Mouse (Mus musculus) spleen, postnatal 14 days (tissue): ENCODE results near the gene Trim56.
"Not testable (repeated sequence)": the region's sequence is repeated elsewhere in the genome, so short reads cannot be mapped to it uniquely, and the experiment has no call there.

Experiments used
- DNase-seq, 2 experiments: peaks; one replicate each; pipeline ENCODE4 v3.0.0; 2021 to 2022; ENCODE audit warnings: low spot score in 2 of 2

Gene Trim56

GRCm38 (mm10) chr5:137115866-137116847 lies at the start of gene Trim56:
TSS of gene Trim56 (minus strand) at chr5:137116209.
- DNase-seq, result peak; percentile 68 to 76

- DNase-seq, result no peak
These were observed 45.8 kb upstream of the Trim56 start for GRCm38 (mm10) chr5:137161853-137162252.

- DNase-seq, result peak; percentile 43 to 71
These were observed 43.5 kb upstream of the Trim56 start for GRCm38 (mm10) chr5:137159461-137159860.

- no peak for DNase-seq
These were observed 37.3 kb upstream of the Trim56 start for GRCm38 (mm10) chr5:137153289-137153688.

- no peak for DNase-seq
These were observed 36.6 kb upstream of the Trim56 start for GRCm38 (mm10) chr5:137152623-137153022.

GRCm38 (mm10) chr5:137149272-137149882 lies 33.4 kb upstream of the Trim56 start, which contains the start of gene Muc3:
TSS of gene Muc3 (minus strand) at chr5:137149322.
- DNase-seq, result not testable (repeated sequence)

GRCm38 (mm10) chr5:137140836-137141235 lies 24.8 kb upstream of the Trim56 start:
- DNase-seq, result no peak

GRCm38 (mm10) chr5:137138977-137139376 lies 23.0 kb upstream of the Trim56 start:
- DNase-seq, result no peak

- DNase-seq, result no peak
These were observed 18.9 kb upstream of the Trim56 start for GRCm38 (mm10) chr5:137134959-137135358.

- peak in 1 of 2 experiments; percentile 47 for DNase-seq
These were observed 15.5 kb upstream of the Trim56 start for GRCm38 (mm10) chr5:137131490-137131889.

GRCm38 (mm10) chr5:137129281-137129680 lies 13.3 kb upstream of the Trim56 start:
- DNase-seq, result no peak

GRCm38 (mm10) chr5:137123516-137123915 lies 7.5 kb upstream of the Trim56 start:
- no peak for DNase-seq

GRCm38 (mm10) chr5:137122686-137123193 lies 6.7 kb upstream of the Trim56 start:
- DNase-seq, result peak; percentile 50 to 73

- no peak for DNase-seq
These were observed 5.3 kb upstream of the Trim56 start for GRCm38 (mm10) chr5:137121280-137121679.

GRCm38 (mm10) chr5:137118878-137119277 lies 2.9 kb upstream of the Trim56 start:
- no peak for DNase-seq

GRCm38 (mm10) chr5:137117994-137118393 lies 2.0 kb upstream of the Trim56 start:
- DNase-seq, result not testable (repeated sequence)

GRCm38 (mm10) chr5:137116987-137117386 lies 978 bp upstream of the Trim56 start:
- DNase-seq, result no peak

GRCm38 (mm10) chr5:137114891-137115561 lies 983 bp downstream of the Trim56 start:
- no peak for DNase-seq

GRCm38 (mm10) chr5:137111542-137112408 lies 4.2 kb downstream of the Trim56 start:
- DNase-seq, result no peak

GRCm38 (mm10) chr5:137110863-137111262 lies 5.1 kb downstream of the Trim56 start:
- DNase-seq, result no peak
